Mouse (Mus musculus) kidney, postnatal 4 days (tissue): Measurements from ENCODE around the gene St8sia2.
A peak's percentile ranks its signal among the peaks of the same experiment; 100 is the strongest.

ENCODE experiments used
- DNase-seq, 2 experiments: peaks; one replicate each; pipeline ENCODE4 v3.0.0; 2021; ENCODE audit warnings: mixed read lengths in 2 of 2

St8sia2 gene

GRCm38 (mm10) chr7:74013601-74014175 is at the start of gene St8sia2:
Gene St8sia2, minus strand, starts transcription at chr7:74013690.
- DNase-seq = peak; percentile 79 to 87

GRCm38 (mm10) chr7:74061076-74061475 is 47.6 kb upstream of the St8sia2 start:
- no peak for DNase-seq

DNA sequence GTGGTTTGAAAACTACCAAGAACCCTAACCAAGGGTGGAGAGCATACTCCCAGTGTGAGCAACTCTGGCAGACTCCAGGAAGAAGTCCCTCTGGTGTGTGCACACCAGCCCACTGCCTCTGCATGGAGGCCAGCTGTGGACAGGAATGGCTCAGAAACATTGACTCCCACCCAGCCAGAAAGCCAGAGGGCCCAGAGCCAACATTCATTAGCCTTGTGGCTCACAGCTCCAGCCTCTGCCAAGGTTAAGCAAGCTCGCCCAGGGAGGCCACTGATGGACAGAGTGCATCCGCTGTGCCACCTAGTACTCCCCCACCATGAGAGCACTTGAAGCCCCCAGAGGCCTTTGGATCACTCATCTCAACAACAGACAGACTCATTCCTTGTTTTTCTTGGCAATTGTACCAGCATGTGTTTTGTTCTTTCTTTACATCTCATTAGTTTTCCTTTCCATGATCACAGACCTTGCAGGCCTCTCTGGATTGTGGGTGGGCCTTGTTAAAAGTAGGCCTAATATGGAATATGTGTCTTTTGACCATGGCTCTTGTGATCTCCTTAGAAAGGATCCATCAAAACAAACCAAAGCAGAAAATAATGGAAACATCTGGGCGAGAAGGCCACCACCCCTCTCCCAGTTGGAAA is 46.9 kb upstream of the St8sia2 start:
- peak; percentile 61 to 70 for DNase-seq

DNA sequence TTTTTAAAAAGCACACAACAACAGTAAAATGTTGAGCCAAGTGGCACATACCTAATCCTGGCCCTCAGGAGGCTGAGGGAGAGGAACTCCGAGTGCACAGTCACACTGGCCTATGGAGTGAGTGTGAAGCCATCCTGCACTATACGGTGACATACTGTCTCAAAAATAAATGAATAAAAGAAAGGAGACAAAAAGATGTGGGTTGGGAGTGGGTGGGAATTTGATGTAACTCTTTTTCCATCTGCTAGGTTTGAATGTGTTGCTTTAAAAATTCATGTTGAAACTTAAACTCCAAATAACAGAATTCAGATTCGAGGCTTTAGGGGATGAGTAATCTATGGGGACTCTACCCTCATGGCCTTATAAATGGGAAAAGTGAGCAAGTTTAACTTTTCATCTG is 46.2 kb upstream of the St8sia2 start:
- no peak for DNase-seq

DNA sequence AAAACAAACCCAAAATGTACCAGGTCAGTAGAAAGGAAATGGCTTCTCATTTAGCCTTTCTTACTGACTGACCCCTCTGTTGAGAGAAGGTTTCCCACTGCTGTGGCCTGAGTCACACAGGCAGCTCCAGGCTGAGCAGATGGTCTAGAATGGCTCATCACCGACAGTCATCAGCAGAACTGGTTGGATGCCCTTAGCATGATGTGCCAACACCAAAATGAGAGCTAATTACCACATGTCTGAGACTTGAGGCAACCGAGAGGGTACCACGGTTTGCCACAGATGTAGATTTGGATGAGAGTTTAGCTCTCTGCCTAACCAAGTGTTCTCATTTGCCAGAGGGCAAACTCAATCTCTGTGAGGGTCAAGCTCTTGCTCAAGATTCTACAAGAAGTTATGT is 42.3 kb upstream of the St8sia2 start:
- no peak for DNase-seq

- no peak for DNase-seq
Measured at GRCm38 (mm10) chr7:74047591-74047990, 34.1 kb upstream of the St8sia2 start.

- DNase-seq = no peak
Measured at GRCm38 (mm10) chr7:74045166-74045957, 31.9 kb upstream of the St8sia2 start.

DNA sequence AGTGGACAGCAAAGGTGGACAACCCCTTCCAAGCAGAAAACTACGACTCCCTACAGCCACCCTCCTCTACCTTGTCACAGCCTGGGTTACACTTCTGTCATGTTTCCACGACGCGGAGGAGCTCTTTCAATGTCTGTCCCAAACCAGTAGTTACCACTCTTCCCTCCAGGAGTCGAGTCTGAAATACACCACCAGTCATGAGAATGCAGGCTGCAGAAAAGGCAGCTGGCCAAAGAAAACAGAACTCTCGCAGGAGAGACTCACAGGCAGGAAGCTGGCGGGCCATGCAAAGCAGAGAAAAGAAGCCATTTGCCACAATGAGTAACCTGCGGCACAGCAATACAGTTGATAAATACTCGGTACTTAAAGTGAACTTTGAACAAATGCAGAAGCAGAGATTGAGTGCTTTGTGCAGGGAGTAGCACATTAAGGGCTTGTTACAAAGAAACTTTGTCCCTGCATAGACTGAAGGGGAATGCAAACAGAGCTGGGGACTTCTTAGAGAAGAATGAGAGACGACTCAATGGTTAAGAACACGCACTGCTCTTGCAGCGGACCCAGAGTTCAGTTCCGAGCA is 30.2 kb upstream of the St8sia2 start:
- DNase-seq = peak; percentile 74 to 83

DNA sequence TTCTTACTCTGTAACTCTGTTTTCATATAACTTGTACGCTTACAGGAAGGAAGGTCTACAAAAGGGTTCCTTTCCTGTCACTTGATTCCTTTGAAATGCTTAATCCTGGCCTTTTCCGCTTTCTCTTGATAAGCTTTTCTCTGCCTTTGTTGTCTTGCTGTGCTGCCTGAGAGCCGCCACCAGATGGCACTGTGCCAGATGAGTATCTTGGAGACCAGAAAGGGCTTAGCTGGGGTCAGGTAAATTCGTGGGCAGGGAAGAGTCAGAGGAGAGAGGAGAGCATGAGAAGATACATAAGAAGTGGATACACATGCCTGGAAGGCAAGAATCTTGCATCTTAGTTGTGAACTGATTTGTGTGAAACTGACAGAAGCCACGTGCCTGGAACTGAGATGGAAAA is 11.5 kb upstream of the St8sia2 start:
- DNase-seq = peak; percentile 87 to 89

DNA sequence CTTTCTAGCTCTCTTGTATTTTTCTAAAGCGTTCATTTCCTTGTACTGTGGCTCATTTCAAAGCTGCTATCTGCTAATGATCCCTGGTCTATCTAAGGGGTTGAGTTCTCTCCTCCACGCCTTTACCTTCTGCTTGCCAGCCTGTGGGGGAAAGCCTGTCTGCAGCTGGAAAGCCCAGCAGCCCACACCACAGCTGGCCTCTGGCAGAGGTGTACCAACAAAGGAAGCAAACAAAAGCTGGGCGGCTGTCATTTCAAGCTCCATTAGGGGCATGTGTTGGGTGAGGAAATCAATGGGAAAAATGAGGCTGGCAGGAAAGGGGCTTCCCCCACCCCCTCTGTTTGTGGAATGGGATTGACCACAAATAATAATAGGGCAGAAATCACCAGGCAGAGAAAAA is 10.7 kb upstream of the St8sia2 start:
- DNase-seq = no peak

GRCm38 (mm10) chr7:74022571-74022970 is 9.1 kb upstream of the St8sia2 start:
- no peak for DNase-seq

DNA sequence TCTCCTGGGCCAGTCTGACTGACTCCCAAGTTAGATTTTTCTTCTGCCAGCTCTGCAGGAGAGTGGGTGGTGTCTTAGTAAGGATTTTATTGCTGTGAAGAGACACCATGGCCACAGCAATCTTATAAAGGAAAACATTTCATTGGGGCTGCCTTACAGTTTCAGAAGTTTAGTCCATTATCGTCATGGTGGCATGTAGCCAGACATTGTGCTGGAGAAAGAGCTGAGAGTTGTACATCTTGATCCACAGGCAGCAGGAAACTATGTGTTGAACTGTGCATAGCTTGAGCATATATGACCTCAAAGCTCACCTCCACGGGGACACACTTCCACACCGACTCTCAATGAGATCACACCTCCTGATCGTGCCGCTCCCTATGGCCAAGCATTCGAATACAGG is 8.3 kb upstream of the St8sia2 start:
- no peak for DNase-seq

DNA sequence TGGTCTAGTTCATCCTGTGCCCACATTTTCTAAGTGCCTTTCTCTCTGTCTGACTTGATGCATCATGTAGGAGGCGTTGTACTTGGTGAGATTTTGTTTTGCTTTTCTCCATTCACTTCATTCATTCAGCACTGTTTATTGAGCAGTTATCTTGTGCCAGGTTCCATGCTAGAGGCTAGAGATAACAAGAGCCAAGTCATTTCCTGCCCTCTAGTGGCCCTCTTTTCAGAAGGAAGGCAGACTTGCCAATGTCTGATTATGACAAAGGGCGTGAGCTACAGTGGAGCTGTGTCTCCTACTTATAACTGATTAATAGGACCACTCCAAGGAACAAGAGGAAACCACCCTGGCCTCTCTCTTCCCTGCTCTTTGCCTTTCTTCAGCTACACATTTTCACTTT is 3.1 kb upstream of the St8sia2 start:
- DNase-seq = no peak

- DNase-seq = peak; percentile 53 to 65
Measured at GRCm38 (mm10) chr7:74012858-74013600, 461 bp downstream of the St8sia2 start.

GRCm38 (mm10) chr7:74011976-74012857 is 1.3 kb downstream of the St8sia2 start:
- DNase-seq = peak in 1 of 2 experiments; percentile 51

GRCm38 (mm10) chr7:74008946-74009542 is 4.4 kb downstream of the St8sia2 start:
- DNase-seq = no peak

- DNase-seq = peak; percentile 34 to 47
Measured at GRCm38 (mm10) chr7:74006775-74007371, 6.6 kb downstream of the St8sia2 start.

DNA sequence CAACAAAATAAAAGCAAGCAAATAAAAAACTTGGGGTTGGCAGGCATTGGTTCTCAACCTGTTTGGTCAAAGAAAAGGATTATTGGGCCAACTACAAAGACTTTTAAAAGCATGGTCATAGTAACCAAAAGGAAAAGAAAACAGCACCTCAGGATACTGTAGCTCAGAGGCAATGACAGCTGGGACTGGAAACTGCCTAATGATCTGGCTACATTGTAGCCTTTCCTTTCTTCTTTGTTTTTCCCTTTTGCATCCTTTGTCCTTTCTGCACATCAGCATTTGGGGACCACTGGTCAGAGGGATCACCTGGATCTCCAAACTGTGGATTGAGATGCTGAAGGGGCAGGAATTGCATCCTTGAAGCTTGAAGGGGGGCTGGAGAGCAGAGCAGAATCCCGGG is 7.1 kb downstream of the St8sia2 start:
- DNase-seq = no peak

- DNase-seq = no peak
Measured at GRCm38 (mm10) chr7:74000743-74001510, 12.6 kb downstream of the St8sia2 start.

GRCm38 (mm10) chr7:73989366-73989765 is 24.1 kb downstream of the St8sia2 start:
- DNase-seq = no peak
